Mouse (Mus musculus): ENCODE data around the gene Ltb4r1.

The Ltb4r1 gene

DNA sequence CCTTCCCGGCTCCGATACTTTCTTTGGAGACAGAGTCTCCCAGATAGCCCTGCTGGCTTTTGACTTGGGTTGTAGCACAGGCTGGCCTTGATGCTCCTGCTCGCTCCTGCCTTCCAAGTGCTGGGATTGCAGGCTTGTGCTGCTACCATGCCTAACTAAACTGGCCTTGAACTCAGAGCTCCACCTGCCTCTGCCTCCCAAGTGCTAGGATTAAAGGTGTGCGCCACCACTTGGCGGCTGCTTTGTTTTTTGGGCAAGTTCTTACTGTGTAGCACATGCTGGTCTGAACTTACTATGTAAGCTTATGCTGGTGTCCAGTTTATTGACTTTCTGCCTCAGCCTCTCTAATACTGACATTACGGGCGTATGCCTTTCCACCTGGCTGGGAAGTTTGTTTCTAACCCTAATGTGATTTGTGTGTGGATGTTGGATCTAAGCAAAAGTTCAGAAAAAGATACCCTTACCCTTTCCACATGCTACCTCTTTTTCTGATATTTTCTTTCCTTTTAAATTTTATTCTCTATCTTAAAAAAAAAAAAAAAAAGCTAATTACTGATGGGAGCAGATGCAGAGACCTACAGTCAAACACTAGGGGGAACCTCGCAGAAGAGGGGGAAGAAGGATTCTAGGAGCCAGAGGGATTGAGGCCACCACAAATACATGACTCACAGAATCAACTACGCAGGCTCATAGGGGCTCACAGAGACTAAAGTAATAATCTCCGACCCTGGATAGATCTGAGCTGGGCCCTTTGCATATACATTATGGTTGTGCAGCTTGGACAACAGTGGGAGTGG lies 18.5 kb upstream of the Ltb4r1 start:
- no peak for DNase-seq

- no peak for DNase-seq
Measured at GRCm38 (mm10) chr14:55757566-55757965, 8.2 kb upstream of the Ltb4r1 start.

DNA sequence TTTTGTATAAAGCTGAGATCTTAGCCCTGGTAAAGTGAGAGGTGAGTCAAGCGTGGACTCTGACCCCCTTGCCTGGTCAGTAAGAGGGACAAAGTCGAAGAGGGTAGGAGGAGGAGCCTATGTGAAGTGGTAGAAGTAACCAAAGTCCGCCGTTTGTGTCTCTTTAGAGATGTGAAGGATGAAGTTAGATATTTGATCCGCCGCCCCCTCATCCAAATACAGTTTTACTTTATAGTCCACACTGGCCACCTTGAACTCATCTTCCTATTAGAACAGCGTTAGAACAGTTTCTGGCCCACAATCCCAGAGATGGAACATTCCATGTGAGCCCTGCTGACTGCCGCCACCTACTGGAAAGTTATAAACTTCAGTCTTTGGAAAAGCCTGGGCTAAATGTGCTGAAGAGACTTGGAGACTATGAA lies 7.4 kb upstream of the Ltb4r1 start, which contains the start of gene Cideb:
TSS of gene Cideb (minus strand) at position 96 of the 422 bp plus-strand sequence.
- DNase-seq: no peak

DNA sequence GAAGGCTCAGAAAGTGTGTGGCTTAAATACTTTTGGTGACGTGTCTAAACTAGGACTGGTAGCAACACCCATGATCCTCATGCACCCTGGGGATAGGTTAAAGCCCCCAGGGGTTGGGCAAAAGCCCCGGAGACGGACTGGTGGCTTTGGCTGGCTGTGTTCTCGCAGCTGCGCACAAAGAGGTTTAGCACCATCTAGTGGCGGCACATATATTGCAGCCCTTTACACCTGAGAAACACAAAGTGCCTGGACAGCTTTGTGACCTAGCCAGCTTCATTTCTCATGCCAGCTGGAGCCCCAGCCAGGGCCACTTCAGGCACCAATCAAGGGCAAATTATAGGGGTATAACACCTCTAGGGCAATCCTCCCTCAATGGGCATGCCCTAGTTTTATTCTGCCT lies 5.6 kb upstream of the Ltb4r1 start:
- DNase-seq: peak; percentile 86

- no peak for DNase-seq
Measured at GRCm38 (mm10) chr14:55761163-55761562, 4.6 kb upstream of the Ltb4r1 start, which contains the start of gene Ltb4r2. TSS of gene Ltb4r2 (plus strand) at chr14:55761428.

- DNase-seq: peak; percentile 26
Measured at GRCm38 (mm10) chr14:55762001-55762821, 3.6 kb upstream of the Ltb4r1 start.

- DNase-seq: no peak
Measured at GRCm38 (mm10) chr14:55763166-55763565, 2.6 kb upstream of the Ltb4r1 start.

DNA sequence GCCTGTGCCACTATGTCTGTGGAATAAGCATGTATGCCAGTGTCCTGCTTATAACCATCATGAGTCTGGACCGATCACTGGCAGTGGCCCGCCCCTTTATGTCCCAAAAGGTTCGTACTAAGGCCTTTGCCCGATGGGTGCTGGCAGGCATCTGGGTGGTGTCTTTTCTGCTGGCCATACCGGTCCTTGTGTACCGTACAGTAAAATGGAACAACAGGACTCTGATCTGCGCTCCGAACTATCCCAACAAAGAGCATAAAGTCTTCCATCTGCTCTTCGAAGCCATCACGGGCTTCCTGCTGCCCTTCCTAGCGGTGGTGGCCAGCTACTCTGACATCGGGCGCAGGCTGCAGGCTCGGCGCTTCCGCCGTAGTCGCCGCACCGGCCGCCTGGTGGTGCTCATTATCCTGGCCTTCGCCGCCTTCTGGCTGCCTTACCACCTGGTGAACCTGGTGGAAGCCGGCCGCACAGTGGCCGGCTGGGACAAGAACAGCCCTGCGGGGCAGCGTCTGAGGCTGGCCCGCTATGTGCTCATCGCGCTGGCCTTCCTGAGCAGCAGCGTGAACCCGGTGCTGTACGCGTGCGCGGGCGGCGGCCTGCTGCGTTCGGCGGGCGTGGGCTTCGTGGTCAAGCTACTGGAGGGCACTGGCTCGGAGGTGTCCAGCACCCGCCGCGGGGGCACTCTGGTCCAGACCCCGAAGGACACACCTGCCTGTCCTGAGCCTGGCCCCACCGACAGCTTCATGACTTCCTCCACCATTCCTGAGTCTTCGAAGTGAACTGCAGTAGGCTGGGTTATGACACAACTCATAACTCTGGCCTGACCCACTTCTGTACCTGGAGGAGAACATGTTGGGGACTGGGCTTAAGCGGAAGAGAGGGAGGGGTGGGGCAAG lies 2.0 kb downstream of the Ltb4r1 start:
- DNase-seq: no peak

DNA sequence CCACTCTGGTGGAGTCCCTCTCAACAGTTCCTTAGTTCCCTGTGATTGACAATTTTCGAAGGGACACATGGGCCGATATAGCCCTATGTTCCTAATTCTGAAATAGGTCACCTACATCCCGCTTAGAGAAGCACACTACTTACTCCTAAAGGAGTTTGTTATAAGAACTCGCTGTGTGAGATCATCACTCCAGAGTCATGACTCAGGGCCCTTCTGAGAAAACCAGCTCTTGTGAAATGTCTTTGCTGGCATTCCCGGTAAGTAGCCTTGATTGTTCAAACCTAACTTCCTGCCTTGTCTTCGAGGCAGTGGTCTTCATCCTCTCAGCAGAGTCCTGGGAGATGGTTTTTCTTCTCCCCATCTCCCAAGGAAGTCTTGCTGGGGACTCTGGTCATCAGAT lies 2.8 kb downstream of the Ltb4r1 start:
- DNase-seq: no peak

- DNase-seq: no peak
Measured at GRCm38 (mm10) chr14:55769087-55769703, 3.4 kb downstream of the Ltb4r1 start.

DNA sequence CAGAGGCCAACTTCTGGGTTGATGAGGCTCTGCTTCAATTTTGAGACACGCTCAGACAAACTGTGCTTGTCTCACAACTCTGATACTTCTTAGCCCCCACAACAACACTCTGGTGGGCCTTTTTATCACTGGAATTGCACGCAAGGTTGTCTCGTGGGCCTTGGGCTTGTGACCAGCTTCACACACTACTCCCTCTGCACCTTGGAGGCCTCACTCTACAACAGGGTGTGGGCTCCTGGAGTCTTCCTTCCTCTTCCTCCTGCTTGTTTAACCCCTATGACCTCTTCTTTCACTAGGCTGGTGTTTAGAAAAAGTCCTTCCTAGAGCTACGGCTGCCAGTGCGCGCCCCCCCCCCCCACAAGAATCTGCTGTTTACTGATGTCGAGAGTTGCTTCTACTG lies 10.9 kb downstream of the Ltb4r1 start:
- no peak for DNase-seq

DNA sequence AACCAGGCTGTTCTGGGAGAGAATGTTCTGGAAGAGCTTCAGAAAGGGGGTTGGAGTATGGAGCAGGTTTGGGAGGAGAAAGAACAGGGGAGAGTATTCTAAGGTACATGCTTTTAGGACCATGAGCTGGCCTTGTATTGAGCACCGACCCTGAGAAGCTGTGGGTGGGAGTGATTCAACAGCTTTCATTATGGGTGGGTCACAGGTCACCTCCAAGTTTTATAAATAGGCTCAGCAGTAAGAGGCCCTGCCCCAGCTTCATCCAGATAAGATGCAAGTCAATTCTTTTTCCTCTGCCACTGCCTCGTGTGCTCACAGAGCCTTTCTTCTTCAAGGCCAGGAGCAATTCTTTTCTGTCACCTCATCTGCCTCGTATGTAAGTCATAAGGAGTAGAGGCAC lies 11.4 kb downstream of the Ltb4r1 start:
- no peak for DNase-seq

GRCm38 (mm10) chr14:55777806-55778205 lies 12.0 kb downstream of the Ltb4r1 start:
- no peak for DNase-seq

GRCm38 (mm10) chr14:55778686-55779085 lies 12.9 kb downstream of the Ltb4r1 start:
- DNase-seq: no peak

- no peak for DNase-seq
Measured at GRCm38 (mm10) chr14:55779656-55780055, 13.9 kb downstream of the Ltb4r1 start.

GRCm38 (mm10) chr14:55780736-55781135 lies 15.0 kb downstream of the Ltb4r1 start:
- no peak for DNase-seq

DNA sequence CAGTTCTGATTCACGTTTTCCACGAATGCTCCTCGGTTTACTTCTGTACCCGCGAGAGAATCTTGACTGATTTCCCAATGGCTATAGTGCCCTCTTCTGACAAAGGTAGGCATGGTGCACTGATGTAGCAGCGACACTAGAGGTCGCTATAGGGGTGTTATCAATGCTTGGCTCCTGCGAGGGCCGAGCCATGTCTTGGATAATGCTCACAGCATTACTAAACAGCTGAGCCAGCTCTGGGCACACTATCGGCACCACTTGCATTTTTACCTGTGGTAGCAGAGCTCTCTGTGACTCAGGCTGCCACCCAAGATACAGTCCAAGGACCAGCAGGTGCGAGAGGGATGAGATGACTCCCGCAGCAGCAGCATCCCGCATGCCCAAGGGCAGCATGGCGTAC lies 15.5 kb downstream of the Ltb4r1 start:
- DNase-seq: peak; percentile 55

DNA sequence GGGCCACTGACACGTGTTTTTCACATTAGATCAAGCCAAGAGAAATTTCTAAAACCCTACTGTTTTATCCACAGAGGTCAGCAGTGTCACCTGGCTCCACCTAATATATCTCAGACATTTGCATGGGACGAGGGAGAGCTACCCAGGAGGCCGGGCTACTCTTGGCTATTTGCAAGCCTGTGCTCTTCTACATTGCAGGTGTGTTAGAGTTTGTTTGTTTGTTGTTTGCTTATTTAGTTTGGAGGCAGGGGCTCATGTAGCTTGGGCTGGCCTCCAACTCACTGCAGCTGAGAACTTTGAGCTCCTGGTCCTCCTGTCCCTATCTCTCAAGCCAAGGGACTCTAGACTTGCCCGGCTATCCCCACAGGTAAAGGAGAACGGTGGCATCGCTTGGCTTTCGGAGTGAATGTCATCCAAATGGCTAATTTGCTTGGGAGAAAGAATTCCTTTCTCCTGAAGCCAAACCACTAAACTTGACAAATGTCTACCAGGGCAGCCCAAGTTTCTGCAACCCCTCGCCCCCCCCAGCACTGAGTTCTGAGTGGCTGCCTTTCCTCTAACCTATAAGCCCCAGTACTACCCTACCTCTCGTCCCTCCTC lies 16.7 kb downstream of the Ltb4r1 start:
- no peak for DNase-seq

- peak; percentile 0 for DNase-seq
Measured at GRCm38 (mm10) chr14:55783171-55783957, 17.6 kb downstream of the Ltb4r1 start.

- DNase-seq: no peak
Measured at GRCm38 (mm10) chr14:55783958-55784235, 18.1 kb downstream of the Ltb4r1 start, which contains the start of gene Adcy4. TSS of gene Adcy4 (minus strand) at chr14:55784095.

DNA sequence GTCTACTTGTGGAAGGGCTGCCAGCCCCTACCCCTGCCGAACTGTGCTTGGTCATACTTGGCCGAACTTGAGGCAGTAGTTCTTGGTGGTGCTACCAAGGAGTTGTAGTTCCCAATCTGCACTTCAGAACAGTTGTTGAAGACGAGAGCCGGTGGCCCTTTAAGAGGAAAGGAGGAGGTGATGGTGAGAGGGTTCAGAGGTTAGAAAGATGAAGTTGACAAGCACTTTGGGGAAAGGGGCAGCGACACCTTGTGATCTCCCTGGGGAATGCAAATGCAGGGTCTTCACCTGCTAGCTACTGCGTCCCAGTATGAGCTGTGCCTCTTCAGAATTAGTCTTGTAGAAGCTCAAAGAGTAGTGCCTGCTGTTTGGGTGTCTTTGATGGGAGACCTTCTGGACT lies 19.4 kb downstream of the Ltb4r1 start:
- peak; percentile 26 for DNase-seq
